8 mouse cellular contexts compared by ENCODE assay signal in the genomic region with DNA sequence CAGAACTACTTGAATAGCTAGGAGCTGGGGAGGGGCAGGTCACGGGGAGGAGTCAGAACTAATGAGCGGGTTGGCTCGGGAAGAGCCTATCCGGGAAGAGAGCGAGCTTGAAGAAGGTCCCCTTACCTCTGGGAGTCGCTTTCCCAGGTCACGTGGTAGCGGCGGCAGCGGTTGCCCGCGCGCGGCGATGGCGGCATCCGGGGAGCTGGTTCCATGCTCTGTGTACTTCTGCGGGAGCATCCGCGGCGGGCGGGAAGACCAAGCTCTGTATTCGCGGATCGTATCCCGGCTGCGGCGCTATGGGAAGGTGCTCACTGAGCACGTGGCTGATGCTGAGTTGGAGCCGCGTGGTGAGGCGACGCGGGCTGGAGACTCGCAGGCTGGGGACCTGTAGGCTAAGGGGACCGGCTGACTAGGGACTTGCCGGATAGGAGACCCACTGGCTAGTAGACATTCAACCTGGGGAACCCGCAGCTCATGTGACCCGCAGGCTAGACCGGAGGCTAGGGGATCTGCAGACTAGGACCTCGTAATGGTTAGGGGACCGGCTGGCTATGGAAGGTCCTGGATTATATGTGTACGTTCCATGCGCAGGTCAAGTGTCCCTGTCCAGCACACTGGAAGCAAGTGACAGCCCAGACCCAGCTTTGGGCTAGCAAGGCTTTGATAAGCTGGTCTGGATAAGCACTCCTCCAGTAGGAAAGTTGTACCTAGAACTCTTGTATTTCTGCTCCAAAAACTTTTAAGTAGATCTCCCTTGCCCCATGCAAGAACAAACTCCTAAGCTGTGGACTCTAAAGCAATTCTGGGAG. TPM values are rescaled to one million over a fixed set of nuclear protein-coding genes. Genes with fewer than 3 reads are reported as not detected.
DNase-seq lines count a peak whose midpoint lies in the region; TF ChIP-seq lines count a peak whose summit lies in the region.

A gene (plus strand): TSS at position 89 of the 812 bp plus-strand sequence.

- DNase-seq in adrenal gland, adult 18-20 months (ENCODE audit: low spot score in 2 of 2): peak; percentile 60 to 73
- peak; percentile 96 for DNase-seq in embryo, embryonic 10 days (ENCODE audit: low spot score)
- DNase-seq in gastrocnemius, adult 8-10 months (ENCODE audit: low spot score in 2 of 2): peak; percentile 41 to 63
- DNase-seq in hindlimb bud, embryonic 11.5 days (ENCODE audit: extremely low spot score, low read depth, low spot score): peak; percentile 49
- DNase-seq in left cerebral cortex, adult 2 months (ENCODE audit: extremely low spot score in 1 of 2, low spot score in 2 of 2): peak; percentile 78 to 82
- peak; percentile 79 to 81 for DNase-seq in right cerebral cortex, adult 2 months (ENCODE audit: low spot score in 2 of 2)
- peak; percentile 49 to 72 for DNase-seq in urinary bladder, postnatal 36 days (ENCODE audit: low spot score in 2 of 2)

- TF ChIP-seq CTCF in left cerebral cortex, adult 2 months (IDR thresholded peaks at IDR 0.05): no peak

- intact Hi-C loops in left cerebral cortex, adult 2 months (cut with DNase I): no loop called here

- peak within 1 kb of the TSS; percentile 12; the same call in 1 of the 2 replicates for H3K27ac ChIP-seq in left cerebral cortex, adult 2 months
- no peak within 1 kb of the TSS for H3K27ac ChIP-seq in macrophage

- WGBS in macrophage (ENCODE audit: missing documents): 1% methylated on average over 41 of the region's 44 CpGs

- no peaks in the 10 kb centered on the region for H3K79me2 ChIP-seq in macrophage (ENCODE audit: inconsistent target)

- H3K36me3 ChIP-seq in macrophage (ENCODE audit: inconsistent target): no peaks in the 10 kb centered on the region

- peak within 1 kb of the TSS; percentile 54 for H3K4me3 ChIP-seq in left cerebral cortex, adult 2 months
- peak within 1 kb of the TSS; percentile 38 for H3K4me3 ChIP-seq in macrophage (ENCODE audit: inconsistent target)

RNA-seq across cellular contexts. Expression of the gene that starts here (rescaled TPM):
- total RNA-seq in adrenal gland, adult 18-20 months (2021): 1 to 10 TPM; 3.2 to 6.0 TPM
- total RNA-seq in gastrocnemius, adult 8-10 months (2022): 1 to 10 TPM; 5.2 to 8.5 (median 7.1) TPM
- total RNA-seq in left cerebral cortex, adult 2 months (2021): 1 to 10 TPM; 4.2 to 5.0 TPM
- under 1 TPM in 2 of 26 experiments, not detected in 24; 0.60 to 0.98 TPM for total RNA-seq in macrophage (2018; cell fraction: chromatin; rRNA removed)
- 1 to 10 TPM in 10 of 26 experiments, under 1 TPM in 16; 0.18 to 1.9 (median 0.73) TPM for total RNA-seq in macrophage (2018; cell fraction: cytosol; rRNA removed)
- 1 to 10 TPM in 3 of 26 experiments, under 1 TPM in 5, not detected in 18; 0.52 to 4.1 (median 0.87) TPM for total RNA-seq in macrophage (2018; cell fraction: nucleus; rRNA removed)
- 0.57 to 9.8 TPM (median 0.97 TPM) in 3 replicates for polyA plus RNA-seq in macrophage (2018)
